Mouse (Mus musculus) limb, embryonic 11.5 days (tissue): ENCODE results near the gene Ddb1. TPM values are rescaled to one million over a fixed set of nuclear protein-coding genes. Genes with fewer than 3 reads are reported as not detected.

Source experiments
- ATAC-seq: fragments of 200-750 bp; cut with Nextera tagmentation; 2 replicates; pipeline ENCODE4 v1.8.0; 2017; ENCODE audit warnings: low read depth; ENCODE audit not compliant: insufficient number of reproducible peaks, low FRiP score, low TSS enrichment
- DNase-seq: peaks from one replicate; pipeline ENCODE4 v3.0.0-alpha.2; 2015; ENCODE audit warnings: low spot score
- H3K27ac ChIP-seq: fragments of 300-500 bp; sonication (generic); replicated peaks from 2 replicates; pipeline ENCODE4 v1.5.1; 2014; ENCODE audit warnings: low read depth, mild to moderate bottlenecking, low read length
- H3K27me3 ChIP-seq: fragments of 300-500 bp; sonication (generic); 2 replicates; pipeline ENCODE4 v1.6.1; 2014; ENCODE audit warnings: mild to moderate bottlenecking, low read length, mixed read lengths; ENCODE audit not compliant: control insufficient read depth, insufficient read depth
- H3K36me3 ChIP-seq: fragments of 300-500 bp; sonication (generic); 2 replicates; pipeline ENCODE4 v1.6.1; 2014; ENCODE audit warnings: mild to moderate bottlenecking, low read length, moderate library complexity, mixed read lengths; ENCODE audit not compliant: control insufficient read depth, insufficient read depth
- H3K4me1 ChIP-seq: fragments of 300-500 bp; sonication (generic); 2 replicates; pipeline ENCODE4 v1.6.1; 2014; ENCODE audit warnings: low read length, mixed read lengths; ENCODE audit not compliant: control insufficient read depth, insufficient read depth
- H3K4me2 ChIP-seq: fragments of 300-500 bp; sonication (generic); 2 replicates; pipeline ENCODE4 v1.6.1; 2014; ENCODE audit warnings: low read depth, mild to moderate bottlenecking, moderate library complexity; ENCODE audit not compliant: severe bottlenecking
- H3K4me3 ChIP-seq: fragments of 300-500 bp; sonication (generic); 2 replicates; pipeline ENCODE4 v1.5.1; 2014; ENCODE audit warnings: low read depth, low read length
- H3K9ac ChIP-seq: fragments of 300-500 bp; sonication (generic); 2 replicates; pipeline ENCODE4 v1.6.1; 2014; ENCODE audit warnings: mild to moderate bottlenecking, low read length
- H3K9me3 ChIP-seq: fragments of 300-500 bp; sonication (generic); 2 replicates; pipeline ENCODE4 v1.6.1; 2016; ENCODE audit warnings: low read length; ENCODE audit not compliant: control insufficient read depth
- WGBS: fragments of 180-500 bp; shearing (Covaris S2); extraction: QIAGEN DNeasy Blood & Tissue Kit; methylation state at CpG from one replicate; pipeline ENCODE4 v1.1.7; 2014; 5-methylcytosine and 5-hydroxymethylcytosine counted together
- polyA plus RNA-seq: library from polyadenylated mRNA; unstranded; fragments of >200 nt; fragmentation: Nextera tagmentation; extraction: Ambion mirVana; gene quantifications from 2 replicates; pipeline ENCODE4 v1.2.1, GENCODE M21; 2014

Gene Ddb1
- polyA plus RNA-seq, 1 experiment from 2014 or later = 423 TPM

DNA sequence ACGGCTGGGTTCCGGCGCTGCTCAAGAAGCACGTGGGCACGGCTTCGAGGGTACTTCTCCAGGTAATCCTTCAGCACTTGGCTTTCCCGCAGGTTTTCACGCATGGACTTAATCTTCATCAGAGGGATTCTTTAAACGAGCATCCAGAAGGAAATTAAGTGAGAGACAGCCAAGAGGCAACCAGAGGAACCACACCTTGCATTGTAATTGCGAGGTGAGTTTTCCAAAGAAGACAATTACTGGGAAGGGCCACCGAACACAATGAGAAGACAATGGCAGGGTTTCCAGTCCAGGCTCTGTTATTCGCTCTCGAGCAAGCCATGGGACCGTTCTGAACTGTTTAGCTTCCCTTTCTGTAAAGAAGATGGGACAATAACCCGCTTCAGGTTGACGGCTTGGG is 71.5 kb downstream of the Ddb1 start:
- 86% methylated on average over 16 of the region's 16 CpGs for WGBS
- DNase-seq = no peak
- Histone ChIP-seq H3K4me2 (no peak overlapping the region), H3K4me3 (no peak overlapping the region), H3K27ac (no peak overlapping the region), H3K9ac (no peak overlapping the region), H3K9me3 (no peaks in the 10 kb centered on the region), H3K27me3 (no peaks in the 10 kb centered on the region), H3K36me3 (no peaks in the 10 kb centered on the region), H3K4me1 (no peaks in the 10 kb centered on the region)
- ATAC-seq = no peak

DNA sequence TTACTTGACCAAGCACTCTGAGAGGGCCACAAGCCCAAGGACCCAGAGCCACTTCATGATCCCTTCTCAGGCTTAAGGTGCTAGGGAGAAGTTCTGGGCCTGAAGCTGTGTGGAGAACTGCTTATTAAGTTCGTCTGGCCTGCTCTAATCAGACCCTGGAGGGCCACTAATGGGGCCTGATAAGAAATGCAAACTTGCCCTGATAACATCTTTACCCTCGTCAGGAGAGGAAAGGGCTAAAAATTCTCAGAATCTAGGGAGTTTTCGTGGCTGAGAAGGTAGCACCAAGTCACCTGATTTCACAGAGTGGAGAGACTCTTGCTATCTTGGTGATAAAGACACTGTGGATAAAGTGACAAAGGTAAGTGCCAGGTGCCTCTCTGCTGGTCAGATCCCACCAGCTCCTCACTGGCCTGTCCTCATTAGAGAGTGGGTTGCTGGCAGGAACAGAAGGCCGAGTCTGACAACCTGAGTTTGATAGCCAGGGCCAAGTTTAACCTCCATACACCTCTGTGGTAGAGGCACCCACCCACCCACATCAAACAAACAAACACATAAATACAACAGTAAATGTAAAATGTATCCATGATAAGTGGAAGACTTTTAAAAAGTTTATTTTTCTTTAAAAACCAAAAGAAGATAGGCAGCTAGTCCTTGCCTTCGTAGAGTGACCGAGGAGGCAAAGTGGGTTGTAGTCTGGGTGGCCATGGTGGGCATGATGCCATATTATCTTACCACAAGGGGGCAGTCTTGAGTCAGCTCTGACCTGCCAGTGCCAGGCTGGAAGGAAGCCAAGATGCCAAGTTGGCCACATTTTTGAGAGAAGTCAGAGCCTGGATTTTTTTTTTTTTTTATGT is 73.0 kb downstream of the Ddb1 start, which contains the start of gene Pga5:
TSS of gene Pga5 (minus strand) at position 157 of the 857 bp plus-strand sequence.
- Histone ChIP-seq H3K4me2 (no peak within 1 kb of the TSS), H3K9ac (no peak within 1 kb of the TSS), H3K36me3 (no peaks in the 10 kb centered on the region), H3K4me1 (no peaks in the 10 kb centered on the region), H3K27ac (no peak within 1 kb of the TSS), H3K9me3 (no peaks in the 10 kb centered on the region), H3K27me3 (no peaks in the 10 kb centered on the region), H3K4me3 (no peak within 1 kb of the TSS)
- DNase-seq = peak; percentile 78
- ATAC-seq = no peak
- 46% methylated on average over 6 of the region's 6 CpGs for WGBS

DNA sequence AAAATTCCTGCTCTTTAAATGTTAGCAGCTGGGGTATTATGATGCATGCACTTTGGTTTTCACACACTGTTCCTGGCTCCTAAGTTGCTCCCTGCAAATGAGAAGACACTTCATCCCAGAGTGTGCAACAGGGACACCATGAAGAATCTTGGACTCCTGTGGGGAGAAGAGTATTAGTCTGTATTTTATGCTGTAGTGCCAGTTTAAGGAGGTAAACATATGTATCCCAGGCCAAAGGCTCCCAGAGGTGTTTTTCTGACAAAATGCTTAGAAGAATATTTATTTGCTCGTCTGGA is 73.6 kb downstream of the Ddb1 start:
- no peak overlapping the region for H3K27ac ChIP-seq
- no peaks in the 10 kb centered on the region for H3K27me3 ChIP-seq
- no peak overlapping the region for H3K4me2 ChIP-seq
- H3K4me1 ChIP-seq = no peaks in the 10 kb centered on the region
- H3K4me3 ChIP-seq = no peak overlapping the region
- ATAC-seq (no peak), DNase-seq (no peak)
- H3K9ac ChIP-seq = no peak overlapping the region
- H3K36me3 ChIP-seq = no peaks in the 10 kb centered on the region
- H3K9me3 ChIP-seq = no peaks in the 10 kb centered on the region
- WGBS = 67% methylated on average over 1 of the region's 1 CpGs

Other genes with a start within 250 kb of the Ddb1 start
- 0.45 and 0.55 TPM in 2 replicates for gene Syt7, start 216.2 kb upstream of the Ddb1 start, polyA plus RNA-seq
- gene Lrrc10b, start 147.9 kb upstream of the Ddb1 start, polyA plus RNA-seq = 0.09 TPM in 1 of 2 replicates, not detected in the other
- gene Ppp1r32, start 122.4 kb upstream of the Ddb1 start, polyA plus RNA-seq = 0.16 TPM in 1 of 2 replicates, not detected in the other
- 62.2 and 69.7 TPM in 2 replicates for gene Cpsf7, start 80.1 kb upstream of the Ddb1 start, polyA plus RNA-seq
- gene Sdhaf2, start 79.2 kb upstream of the Ddb1 start, polyA plus RNA-seq = 57.2 and 61.0 TPM in 2 replicates
- gene Tmem216, start 49.1 kb upstream of the Ddb1 start, polyA plus RNA-seq = 64.1 and 66.3 TPM in 2 replicates
- gene Cyb561a3, start 28.2 kb upstream of the Ddb1 start, polyA plus RNA-seq = 15.8 and 16.4 TPM in 2 replicates
- 49.9 and 52.1 TPM in 2 replicates for gene Tmem138, start 28.0 kb upstream of the Ddb1 start, polyA plus RNA-seq
- gene Tkfc, start 327 bp downstream of the Ddb1 start, polyA plus RNA-seq = 23.3 and 24.5 TPM in 2 replicates
- gene Vwce, start 28.9 kb downstream of the Ddb1 start, polyA plus RNA-seq = 1.4 and 1.7 TPM in 2 replicates
- gene Pga5, start 72.7 kb downstream of the Ddb1 start, polyA plus RNA-seq = not detected in 2 replicates
- gene Vps37c, start 83.4 kb downstream of the Ddb1 start, polyA plus RNA-seq = 29.7 and 33.4 TPM in 2 replicates
- gene Cd5, start 133.7 kb downstream of the Ddb1 start, polyA plus RNA-seq = not detected in 2 replicates
- gene Cd6, start 224.7 kb downstream of the Ddb1 start, polyA plus RNA-seq = 0.13 and 0.20 TPM in 2 replicates
- gene Slc15a3, start 234.4 kb downstream of the Ddb1 start, polyA plus RNA-seq = 0.15 and 0.16 TPM in 2 replicates